Mouse (Mus musculus) bone marrow, adult 2 months (tissue): Measurements from ENCODE around the gene Dph3.

ENCODE experiments used
- CTCF ChIP-seq: fragments of 200-500 bp; IDR thresholded peaks from 2 replicates; pipeline ENCODE4 v1.5.1; 2011; ENCODE audit warnings: low read length, control low read depth; ENCODE audit not compliant: control insufficient read depth, insufficient read depth
- POLR2A ChIP-seq: fragments of 200-500 bp; IDR thresholded peaks from 2 replicates; pipeline ENCODE4 v1.6.1; 2011; ENCODE audit warnings: low read depth, mild to moderate bottlenecking, control low read depth, low read length, borderline replicate concordance; ENCODE audit not compliant: control insufficient read depth

GRCm38 (mm10) chr14:32061398-32061797 is 24.1 kb downstream of the Dph3 start:
- TF ChIP-seq POLR2A (no peak), CTCF (no peak)
